Mouse (Mus musculus) lung, postnatal 0 days (tissue): ENCODE measurements around the gene 4930404N11Rik.

Source experiments
- CTCF ChIP-seq: IDR thresholded peaks from 2 replicates; pipeline ENCODE4 v1.5.1; 2016; ENCODE audit warnings: antibody characterized with exemption, mild to moderate bottlenecking
- EP300 ChIP-seq: IDR thresholded peaks from 2 replicates; pipeline ENCODE4 v1.6.1; 2016; ENCODE audit warnings: antibody characterized with exemption, mild to moderate bottlenecking, control low read depth

DNA sequence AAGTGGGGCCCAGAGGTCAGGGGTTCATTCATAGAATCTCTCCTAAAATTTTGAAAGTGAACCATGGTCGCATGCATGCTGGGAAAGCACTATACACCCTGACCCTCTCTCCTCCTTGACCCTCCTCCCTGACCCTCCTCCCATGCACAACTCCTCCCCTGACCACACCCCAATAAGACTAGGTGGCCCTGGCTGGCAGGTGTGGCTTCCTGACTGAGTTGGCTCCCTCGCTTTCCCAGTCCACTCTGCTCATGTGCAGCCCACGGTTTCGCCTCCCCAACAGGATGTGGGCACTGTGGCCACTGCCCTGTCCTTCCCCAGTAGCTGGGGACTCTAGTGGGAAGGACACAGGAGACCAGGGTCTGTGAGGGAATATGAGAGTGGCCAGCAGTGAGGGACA is 44.7 kb upstream of the 4930404N11Rik start:
- TF ChIP-seq CTCF (no peak), EP300 (no peak)
